Mouse (Mus musculus): ENCODE measurements around the gene Slc22a2. TPM values are rescaled to one million over a fixed set of nuclear protein-coding genes. Genes with fewer than 3 reads are reported as not detected.

The Slc22a2 gene
- total and polyA plus RNA-seq, 2 experiments: not detected

DNA sequence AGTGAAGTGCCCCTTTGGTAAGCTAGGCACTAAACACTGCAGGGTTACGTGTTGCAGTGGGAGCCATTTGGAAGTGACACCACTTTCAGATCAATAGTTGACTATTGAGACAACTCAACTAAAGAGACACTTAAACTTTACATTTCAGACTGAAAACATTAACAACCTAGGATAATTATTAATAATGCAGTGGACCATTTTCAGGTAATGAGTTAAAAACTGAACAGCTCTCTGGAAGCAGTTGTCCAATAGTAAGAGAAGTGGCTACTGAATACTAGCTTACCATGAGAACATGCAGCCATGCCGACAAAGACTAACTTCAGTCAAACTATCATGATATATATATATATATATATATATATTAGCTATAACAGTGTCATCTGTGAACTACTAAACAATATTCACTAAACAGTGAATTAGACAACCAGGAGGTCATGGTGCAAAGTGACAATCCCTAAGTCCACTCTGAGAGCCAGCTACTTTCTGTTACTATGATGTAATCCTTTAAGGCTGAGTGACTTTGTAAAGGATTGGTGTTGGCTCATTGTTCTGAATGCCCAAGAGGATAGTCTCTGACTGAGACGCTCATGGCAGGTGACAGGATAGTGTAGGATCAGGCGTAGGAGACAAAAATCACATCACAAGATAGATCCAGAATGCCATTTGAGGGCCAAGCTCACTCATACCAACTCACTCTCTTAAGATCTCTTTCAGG, 7.1 kb downstream of the Slc22a2 start:
- Histone ChIP-seq H3K79me2 (ENCODE audit: control insufficient read depth, insufficient read depth, low read length) (no peaks in the 10 kb centered on the region), H3K27ac (replicated peaks; ENCODE audit: insufficient read depth, low read depth, low read length) (no peak overlapping the region), H3K4me1 (ENCODE audit: control insufficient read depth, insufficient read depth, low read length) (no peaks in the 10 kb centered on the region), H3K9ac (ENCODE audit: low read depth, low read length) (no peak overlapping the region), H3K27me3 (ENCODE audit: control insufficient read depth, insufficient read depth, low read length) (no peaks in the 10 kb centered on the region), H3K4me3 (ENCODE audit: insufficient read depth, low read depth, low read length) (no peak overlapping the region), H3K36me3 (ENCODE audit: control insufficient read depth, insufficient read depth, low read length) (no peaks in the 10 kb centered on the region)
- no peak for TF ChIP-seq CTCF (IDR thresholded peaks at IDR 0.05; ENCODE audit: low read depth, low read length)
- no peak for TF ChIP-seq POLR2A (IDR thresholded peaks at IDR 0.05; ENCODE audit: extremely low read depth, insufficient read depth, low read length)
- WGBS: 92% methylated on average over 4 of the region's 4 CpGs
- DNase-seq (ENCODE audit: extremely low read depth, low read depth, low spot score): peak; percentile 14

DNA sequence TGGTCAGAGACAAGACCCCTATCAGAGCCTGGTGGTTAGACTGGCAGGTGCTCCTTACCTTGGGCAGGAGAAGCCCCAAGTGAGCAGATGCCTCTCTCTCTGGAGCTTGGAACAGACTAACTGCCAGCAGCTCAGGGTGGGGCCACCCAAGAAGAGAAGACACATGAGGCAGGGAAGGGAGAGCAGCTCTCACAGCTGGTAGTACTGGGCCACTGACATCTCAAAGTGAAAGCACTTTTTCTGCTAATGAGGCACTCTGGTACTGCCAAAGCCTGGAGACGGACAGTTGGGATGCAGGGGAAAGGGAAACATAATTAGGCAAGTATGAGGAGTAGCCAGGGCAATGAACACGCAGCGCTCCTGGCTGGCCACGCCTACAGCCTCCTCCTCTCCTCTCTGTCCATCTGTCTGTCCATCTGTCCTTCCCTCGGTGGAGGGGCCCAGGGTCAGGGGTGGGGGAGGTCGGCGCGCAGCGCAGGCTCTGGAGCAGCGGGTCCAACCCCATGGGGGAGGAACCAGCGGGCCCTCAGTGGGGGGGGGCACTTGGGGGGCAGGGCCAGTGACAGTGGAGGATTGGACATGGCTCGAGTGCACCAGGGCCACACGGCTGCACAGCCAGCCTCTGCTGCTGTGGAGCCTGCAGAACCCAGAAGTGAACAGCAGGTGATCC, 12.0 kb downstream of the Slc22a2 start:
- Histone ChIP-seq H3K27me3 (ENCODE audit: control insufficient read depth, insufficient read depth, low read length) (no peaks in the 10 kb centered on the region), H3K4me3 (ENCODE audit: insufficient read depth, low read depth, low read length) (no peak overlapping the region), H3K79me2 (ENCODE audit: control insufficient read depth, insufficient read depth, low read length) (no peaks in the 10 kb centered on the region), H3K4me1 (ENCODE audit: control insufficient read depth, insufficient read depth, low read length) (no peaks in the 10 kb centered on the region), H3K9ac (ENCODE audit: low read depth, low read length) (no peak overlapping the region), H3K36me3 (ENCODE audit: control insufficient read depth, insufficient read depth, low read length) (no peaks in the 10 kb centered on the region), H3K27ac (replicated peaks; ENCODE audit: insufficient read depth, low read depth, low read length) (no peak overlapping the region)
- DNase-seq (ENCODE audit: extremely low read depth, low read depth, low spot score): no peak
- WGBS: 78% methylated on average over 13 of the region's 13 CpGs
- no peak for TF ChIP-seq POLR2A (IDR thresholded peaks at IDR 0.05; ENCODE audit: extremely low read depth, insufficient read depth, low read length)
- no peak for TF ChIP-seq CTCF (IDR thresholded peaks at IDR 0.05; ENCODE audit: low read depth, low read length)

DNA sequence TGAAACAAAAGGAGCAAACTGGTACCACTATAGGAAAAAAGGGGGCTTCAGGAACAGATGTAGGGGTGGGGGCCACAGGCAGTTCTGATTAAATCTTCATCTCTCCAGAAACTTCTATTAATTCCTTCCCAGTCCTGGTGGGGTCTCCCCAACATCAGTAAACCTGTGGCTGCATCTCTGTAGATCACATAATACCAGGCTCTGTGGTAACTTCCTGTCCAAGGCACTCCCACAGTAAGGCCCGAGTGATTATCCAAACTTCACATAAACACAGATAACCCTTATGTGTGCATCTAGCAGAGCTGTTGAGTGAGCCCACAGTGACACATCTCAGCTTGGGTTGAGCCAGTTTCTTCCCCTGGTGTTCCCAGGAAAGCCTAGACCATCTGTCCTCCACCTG, 22.7 kb downstream of the Slc22a2 start:
- no peak for DNase-seq (ENCODE audit: extremely low read depth, low read depth, low spot score)
- no peak overlapping the region for H3K4me3 ChIP-seq (ENCODE audit: insufficient read depth, low read depth, low read length)
- no peak overlapping the region for H3K9ac ChIP-seq (ENCODE audit: low read depth, low read length)
- no peaks in the 10 kb centered on the region for H3K4me1 ChIP-seq (ENCODE audit: control insufficient read depth, insufficient read depth, low read length)
- no peak for TF ChIP-seq POLR2A (IDR thresholded peaks at IDR 0.05; ENCODE audit: extremely low read depth, insufficient read depth, low read length)
- no peak for TF ChIP-seq CTCF (IDR thresholded peaks at IDR 0.05; ENCODE audit: low read depth, low read length)
- H3K27me3 ChIP-seq (ENCODE audit: control insufficient read depth, insufficient read depth, low read length): no peaks in the 10 kb centered on the region
- WGBS: 50% methylated on average over 1 of the region's 1 CpGs
- no peaks in the 10 kb centered on the region for H3K79me2 ChIP-seq (ENCODE audit: control insufficient read depth, insufficient read depth, low read length)
- no peaks in the 10 kb centered on the region for H3K36me3 ChIP-seq (ENCODE audit: control insufficient read depth, insufficient read depth, low read length)
- H3K27ac ChIP-seq (replicated peaks; ENCODE audit: insufficient read depth, low read depth, low read length): no peak overlapping the region

DNA sequence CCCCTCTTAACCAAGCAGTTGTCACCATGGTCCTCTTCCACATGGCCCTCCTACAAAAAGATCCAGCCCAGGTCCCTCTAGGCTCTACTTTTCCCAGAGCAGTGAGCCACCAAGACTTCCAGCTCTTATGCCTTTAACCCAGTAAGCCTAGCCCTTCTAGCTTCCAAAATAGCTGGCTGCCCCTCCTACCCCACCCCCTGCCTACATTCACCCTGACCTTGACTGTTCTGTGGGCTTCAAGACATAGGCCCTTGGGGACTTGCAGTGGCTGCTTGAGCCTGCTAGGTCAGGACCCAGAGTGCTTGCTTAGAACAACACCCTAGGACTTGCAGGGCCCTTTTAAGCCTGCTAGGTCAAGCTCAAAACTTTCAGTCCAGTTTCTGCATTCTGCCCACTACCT, 23.3 kb downstream of the Slc22a2 start:
- TF ChIP-seq CTCF (IDR thresholded peaks at IDR 0.05; ENCODE audit: low read depth, low read length): no peak
- no peak for TF ChIP-seq POLR2A (IDR thresholded peaks at IDR 0.05; ENCODE audit: extremely low read depth, insufficient read depth, low read length)
- Histone ChIP-seq H3K9ac (ENCODE audit: low read depth, low read length) (no peak overlapping the region), H3K36me3 (ENCODE audit: control insufficient read depth, insufficient read depth, low read length) (no peaks in the 10 kb centered on the region), H3K4me1 (ENCODE audit: control insufficient read depth, insufficient read depth, low read length) (no peaks in the 10 kb centered on the region), H3K27me3 (ENCODE audit: control insufficient read depth, insufficient read depth, low read length) (no peaks in the 10 kb centered on the region), H3K79me2 (ENCODE audit: control insufficient read depth, insufficient read depth, low read length) (no peaks in the 10 kb centered on the region), H3K4me3 (ENCODE audit: insufficient read depth, low read depth, low read length) (no peak overlapping the region), H3K27ac (replicated peaks; ENCODE audit: insufficient read depth, low read depth, low read length) (no peak overlapping the region)
- no peak for DNase-seq (ENCODE audit: extremely low read depth, low read depth, low spot score)

DNA sequence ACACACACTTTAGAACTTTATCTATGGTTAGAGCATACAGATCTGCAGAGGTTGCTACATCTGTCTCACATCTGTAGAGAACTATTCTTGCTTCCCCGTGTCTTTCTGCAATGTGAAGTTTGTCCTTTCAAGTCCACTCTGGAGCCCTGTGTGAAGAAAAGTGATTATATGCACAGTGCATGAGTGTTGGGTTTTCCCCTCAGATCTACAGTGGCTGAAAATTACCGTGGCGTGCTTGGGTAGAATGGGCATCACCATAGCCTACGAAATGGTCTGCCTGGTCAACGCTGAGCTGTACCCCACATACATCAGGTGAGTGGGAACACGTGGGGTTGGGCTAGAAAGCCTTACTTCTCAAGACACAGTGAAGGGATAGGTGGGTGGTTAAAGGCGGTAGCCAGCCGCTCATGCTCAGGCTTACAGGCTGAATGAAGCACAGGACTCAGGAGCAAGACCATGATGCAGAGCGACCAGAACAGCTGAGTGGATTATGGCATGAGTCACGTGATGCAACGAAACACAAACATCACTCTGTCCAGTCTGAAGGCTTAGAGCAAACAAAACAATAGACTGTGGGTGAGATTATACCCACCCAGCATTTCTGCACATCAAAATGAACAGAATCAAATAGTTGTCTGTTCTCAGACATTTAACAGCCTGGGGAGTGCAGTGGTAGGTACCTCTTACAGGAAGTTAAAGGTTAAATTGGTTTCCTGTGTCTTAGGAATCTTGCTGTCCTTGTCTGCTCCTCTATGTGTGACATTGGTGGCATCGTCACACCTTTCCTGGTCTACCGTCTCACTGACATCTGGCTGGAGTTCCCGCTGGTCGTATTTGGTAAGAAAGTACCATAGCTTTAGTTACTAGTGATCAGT, 30.8 kb downstream of the Slc22a2 start:
- no peak overlapping the region for H3K9ac ChIP-seq (ENCODE audit: low read depth, low read length)
- WGBS: 80% methylated on average over 15 of the region's 15 CpGs

More for the DNA sequence above, 30.8 kb downstream of the Slc22a2 start:
- TF ChIP-seq CTCF (IDR thresholded peaks at IDR 0.05; ENCODE audit: low read depth, low read length) (no peak), POLR2A (IDR thresholded peaks at IDR 0.05; ENCODE audit: extremely low read depth, insufficient read depth, low read length) (no peak)
- H3K36me3 ChIP-seq (ENCODE audit: control insufficient read depth, insufficient read depth, low read length): no peaks in the 10 kb centered on the region
- H3K4me3 ChIP-seq (ENCODE audit: insufficient read depth, low read depth, low read length): no peak overlapping the region
- no peaks in the 10 kb centered on the region for H3K79me2 ChIP-seq (ENCODE audit: control insufficient read depth, insufficient read depth, low read length)
- no peak overlapping the region for H3K27ac ChIP-seq (replicated peaks; ENCODE audit: insufficient read depth, low read depth, low read length)
- DNase-seq (ENCODE audit: extremely low read depth, low read depth, low spot score): no peak
- no peaks in the 10 kb centered on the region for H3K27me3 ChIP-seq (ENCODE audit: control insufficient read depth, insufficient read depth, low read length)
- no peaks in the 10 kb centered on the region for H3K4me1 ChIP-seq (ENCODE audit: control insufficient read depth, insufficient read depth, low read length)
